Mouse (Mus musculus): ENCODE measurements around the gene Pabpc1l.

Gene Pabpc1l

DNA sequence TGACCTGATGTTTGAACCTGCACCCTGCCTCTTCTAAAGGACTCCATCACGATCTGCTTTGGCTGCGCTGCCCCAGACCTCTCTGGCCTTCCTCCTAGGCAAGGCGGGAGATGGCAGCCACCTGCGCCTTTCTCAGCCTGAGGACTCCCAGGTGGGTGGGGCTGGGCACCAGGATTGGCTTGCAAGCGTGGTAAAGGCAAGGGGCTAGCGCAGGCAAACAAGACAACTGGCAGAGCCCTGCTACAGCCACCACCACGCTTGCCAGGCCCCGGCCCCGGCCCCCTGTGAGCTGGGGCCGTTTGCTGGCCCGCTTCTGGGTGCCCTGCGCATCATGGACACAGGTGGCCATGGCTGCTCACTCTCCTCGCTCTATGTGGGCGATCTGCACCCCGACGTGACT, at the start of gene Pabpc1l:
Gene Pabpc1l (plus strand): TSS at position 301 of the 400 bp plus-strand sequence.
- DNase-seq (ENCODE audit: low spot score), result no peak

DNA sequence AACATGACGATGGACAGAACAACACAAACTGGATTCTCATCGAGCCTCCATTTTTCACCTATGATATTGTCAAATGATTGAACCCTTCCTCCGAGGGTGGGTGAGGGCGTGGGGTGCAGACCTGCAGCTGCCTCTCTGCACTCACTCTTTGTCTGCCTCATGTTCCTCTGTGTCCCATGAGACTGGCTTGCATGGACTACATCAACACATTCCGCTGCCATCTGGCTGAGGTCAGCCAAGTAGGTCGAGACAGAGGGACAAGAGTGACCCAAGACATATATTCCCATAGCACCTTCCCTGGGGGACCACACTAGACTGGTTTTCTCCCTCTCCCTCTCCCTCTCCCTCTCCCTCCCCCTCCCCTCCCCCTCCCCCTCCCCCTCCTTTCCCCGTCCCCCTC, 48.8 kb upstream of the Pabpc1l start:
- no peak for DNase-seq (ENCODE audit: low spot score)

DNA sequence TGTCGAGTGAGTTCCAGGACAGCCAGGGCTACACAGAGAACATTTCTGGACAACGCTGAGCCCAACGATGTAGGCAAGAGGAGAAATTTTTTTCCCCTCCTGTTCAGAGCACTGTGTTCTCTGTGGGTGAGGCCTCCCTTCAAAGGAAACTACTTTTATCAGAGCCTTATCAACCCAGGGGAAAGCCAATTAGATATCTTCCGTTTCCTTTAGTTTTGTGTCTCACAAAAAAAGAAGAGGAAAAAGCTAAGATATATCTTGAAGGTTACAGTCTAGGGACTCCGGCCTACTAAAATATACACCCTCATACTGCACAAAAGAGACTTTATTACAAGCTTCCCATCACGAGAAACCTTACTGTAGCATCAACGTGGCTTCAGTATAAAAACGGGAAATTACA, 38.0 kb upstream of the Pabpc1l start:
- DNase-seq (ENCODE audit: low spot score), result no peak

GRCm38 (mm10) chr2:163992871-163993270, 32.4 kb upstream of the Pabpc1l start:
- DNase-seq (ENCODE audit: low spot score), result no peak

DNA sequence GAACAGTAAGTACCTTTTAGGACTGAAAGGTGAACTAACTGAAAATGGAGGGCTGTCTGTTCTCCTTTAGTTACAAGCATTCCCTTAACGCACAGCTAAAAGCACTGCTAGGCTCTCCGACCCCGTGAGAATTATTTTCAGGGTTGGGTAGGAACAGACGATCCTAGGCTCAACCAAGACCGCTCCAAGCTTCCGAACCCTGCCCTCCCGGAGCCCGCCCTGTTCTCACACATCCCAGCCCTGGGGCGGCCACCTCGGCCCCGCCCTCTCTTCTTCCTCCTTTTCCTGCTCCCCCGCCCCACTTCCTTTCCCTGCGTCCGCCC, 30.6 kb upstream of the Pabpc1l start, which contains the start of gene Ywhab:
Gene Ywhab (plus strand): TSS at position 307 of the 323 bp plus-strand sequence.
- DNase-seq (ENCODE audit: low spot score), result no peak

DNA sequence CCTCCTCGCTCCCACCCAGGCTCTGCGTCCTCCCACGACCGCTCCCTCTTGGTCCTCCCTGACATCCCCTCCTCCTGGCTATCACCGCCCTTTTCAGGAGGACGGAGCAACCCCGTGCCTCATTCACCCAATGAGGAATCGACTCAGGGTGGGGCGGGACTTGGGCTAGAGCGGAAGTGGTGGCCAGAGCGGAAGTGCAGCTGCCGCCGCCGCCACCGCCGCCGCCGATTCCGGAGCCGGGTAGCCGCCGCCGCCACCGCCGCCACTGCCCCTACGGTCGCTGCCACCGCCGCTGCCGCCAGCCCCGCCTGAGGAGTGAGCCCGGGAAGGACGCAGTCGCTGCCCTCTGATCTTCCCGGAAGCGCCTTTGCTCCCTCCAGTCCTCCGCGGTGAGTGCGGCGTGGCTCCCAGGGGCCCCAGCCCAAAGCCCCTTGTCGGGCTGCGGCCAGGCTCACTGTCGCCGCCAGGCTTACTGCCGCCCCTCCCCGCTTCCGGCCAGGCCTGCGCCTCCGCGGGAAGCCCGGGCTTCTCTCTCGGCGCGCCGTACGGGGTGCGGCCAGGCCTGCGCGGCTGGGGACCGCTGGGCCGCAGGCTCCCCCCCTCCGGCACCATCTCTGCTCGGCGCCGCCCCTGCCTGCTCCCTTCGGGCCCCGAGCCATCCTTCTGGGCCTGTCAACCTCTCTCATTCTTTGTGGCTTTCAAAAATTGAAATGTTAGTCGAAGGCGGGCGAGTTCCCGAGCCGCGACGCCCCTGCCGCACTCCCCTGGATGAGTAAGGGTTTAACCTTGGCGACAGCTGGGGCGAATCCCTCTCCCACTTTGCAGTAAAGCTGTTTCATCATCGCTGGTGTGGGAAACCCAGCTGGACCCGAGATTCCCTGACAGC, 30.0 kb upstream of the Pabpc1l start:
- peak; percentile 88 for DNase-seq (ENCODE audit: low spot score)

GRCm38 (mm10) chr2:163996275-163996674, 29.0 kb upstream of the Pabpc1l start:
- DNase-seq (ENCODE audit: low spot score), result no peak

DNA sequence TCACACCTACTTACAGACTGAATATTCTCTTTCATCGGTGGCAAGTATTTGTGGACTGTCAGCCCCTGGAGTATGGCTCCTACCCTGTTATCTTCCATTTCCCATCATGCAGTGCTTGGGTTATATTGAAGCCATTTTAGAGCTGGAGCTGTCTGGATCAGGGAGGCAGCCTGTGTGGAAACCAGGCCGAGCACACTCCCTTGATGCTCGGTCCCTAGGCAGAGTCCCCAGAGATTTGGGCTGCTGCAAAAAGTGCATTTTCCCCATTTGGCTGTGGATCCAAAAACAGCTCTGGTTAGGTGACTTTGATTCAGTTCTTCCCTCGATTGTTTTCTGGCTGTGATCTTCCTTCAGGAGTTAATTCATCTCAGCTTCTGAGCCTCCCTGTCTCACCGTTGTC, 28.4 kb upstream of the Pabpc1l start:
- DNase-seq (ENCODE audit: low spot score), result no peak

GRCm38 (mm10) chr2:163998981-163999380, 26.3 kb upstream of the Pabpc1l start:
- no peak for DNase-seq (ENCODE audit: low spot score)

GRCm38 (mm10) chr2:164002637-164003036, 22.6 kb upstream of the Pabpc1l start:
- no peak for DNase-seq (ENCODE audit: low spot score)

GRCm38 (mm10) chr2:164004503-164004902, 20.7 kb upstream of the Pabpc1l start:
- DNase-seq (ENCODE audit: low spot score), result no peak

DNA sequence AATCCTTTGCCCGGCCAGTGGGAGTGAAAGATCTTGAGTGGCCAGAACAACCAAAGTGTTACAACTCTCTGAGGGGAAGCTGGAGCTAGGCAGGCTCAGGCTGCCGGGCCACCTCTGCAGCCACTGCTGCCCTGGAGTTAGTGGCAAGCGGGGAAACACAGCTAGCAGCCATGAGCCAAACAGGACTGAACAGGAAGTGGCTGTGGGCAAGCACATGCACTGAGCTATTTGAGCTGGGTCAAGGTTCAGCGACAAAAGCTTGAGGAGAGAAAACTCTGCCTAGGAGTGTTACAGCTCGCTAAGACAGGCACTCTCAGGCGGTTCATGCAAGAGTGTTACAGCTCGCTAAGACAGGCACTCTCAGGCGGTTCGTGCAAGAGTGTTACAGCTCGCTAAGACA, 18.3 kb upstream of the Pabpc1l start:
- peak; percentile 70 for DNase-seq (ENCODE audit: low spot score)

DNA sequence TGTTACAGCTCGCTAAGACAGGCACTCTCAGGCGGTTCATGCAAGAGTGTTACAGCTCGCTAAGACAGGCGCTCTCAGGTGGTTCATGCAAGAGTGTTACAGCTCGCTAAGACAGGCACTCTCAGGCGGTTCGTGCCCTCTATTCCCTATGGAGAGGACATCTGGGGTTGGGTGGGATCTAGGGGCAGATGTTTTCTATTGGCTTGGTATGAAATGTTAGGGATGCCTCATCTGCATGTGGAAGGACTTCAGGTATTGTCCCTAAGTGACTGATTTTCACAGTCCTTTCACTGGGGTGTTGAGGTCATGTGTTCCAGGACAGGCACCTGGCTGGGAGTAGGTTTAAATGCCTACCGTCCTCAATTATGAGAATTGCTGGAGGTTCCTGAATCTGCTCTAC, 17.7 kb upstream of the Pabpc1l start:
- no peak for DNase-seq (ENCODE audit: low spot score)

GRCm38 (mm10) chr2:164007987-164008545, 17.2 kb upstream of the Pabpc1l start:
- DNase-seq (ENCODE audit: low spot score), result no peak

DNA sequence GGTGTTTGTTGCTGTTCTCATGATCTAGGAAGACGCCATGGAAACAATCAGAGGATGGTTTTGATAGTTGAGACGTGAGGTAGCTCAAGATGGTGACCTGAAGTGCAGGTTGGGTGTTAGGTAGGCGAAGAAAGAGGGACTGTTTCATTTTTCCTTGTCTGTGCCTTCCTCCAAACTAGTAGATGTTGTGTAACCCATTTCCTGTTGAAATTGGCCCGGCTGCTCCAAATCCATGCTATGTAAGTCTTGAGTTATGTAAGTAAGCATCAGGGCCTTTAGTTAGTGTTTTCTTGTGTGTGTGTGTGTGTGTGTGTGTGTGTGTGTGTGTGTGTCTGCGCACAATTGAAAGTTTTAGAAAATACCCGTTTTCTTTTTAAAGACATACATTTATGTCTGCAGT, 16.0 kb upstream of the Pabpc1l start:
- DNase-seq (ENCODE audit: low spot score), result no peak

DNA sequence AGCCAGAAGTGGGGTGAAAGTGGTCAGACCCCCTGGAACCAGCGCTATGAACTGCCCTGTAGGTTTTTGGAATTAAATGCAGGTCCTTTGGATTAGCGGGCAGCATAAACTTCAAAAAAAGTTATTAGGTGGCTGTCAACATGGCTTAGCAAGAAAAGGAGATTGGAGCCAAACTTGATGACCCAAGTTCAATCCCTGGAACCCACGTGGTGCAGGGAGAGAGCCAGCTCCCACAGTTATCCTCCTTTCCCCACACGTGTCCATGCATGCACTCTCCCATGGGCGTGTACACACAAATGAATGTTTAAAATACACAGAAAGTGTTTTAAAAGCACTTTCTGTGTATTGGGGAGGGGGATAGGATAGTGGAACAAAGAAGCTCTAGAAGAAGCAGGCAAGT, 14.8 kb upstream of the Pabpc1l start:
- no peak for DNase-seq (ENCODE audit: low spot score)

- no peak for DNase-seq (ENCODE audit: low spot score)
These were observed 14.3 kb upstream of the Pabpc1l start for GRCm38 (mm10) chr2:164010944-164011343.

DNA sequence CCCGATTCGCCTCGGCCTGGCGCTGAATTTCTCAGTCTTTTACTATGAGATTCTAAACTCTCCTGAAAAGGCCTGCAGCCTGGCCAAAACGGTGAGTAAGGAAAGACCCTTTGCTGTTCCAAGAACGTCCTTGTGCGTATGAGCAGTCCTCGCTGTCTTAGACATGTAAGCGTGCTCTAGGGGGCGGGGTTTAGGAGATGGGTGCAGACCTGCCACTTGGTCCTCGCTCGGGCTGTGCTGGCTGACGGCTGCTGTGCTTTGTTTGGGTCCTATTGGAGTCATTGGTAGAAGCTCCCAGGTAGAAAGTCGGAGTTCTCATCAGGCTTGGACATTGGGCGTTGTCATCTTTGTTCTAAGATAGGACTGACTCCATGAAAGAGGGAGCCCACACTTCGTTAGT, 9.9 kb upstream of the Pabpc1l start:
- no peak for DNase-seq (ENCODE audit: low spot score)

DNA sequence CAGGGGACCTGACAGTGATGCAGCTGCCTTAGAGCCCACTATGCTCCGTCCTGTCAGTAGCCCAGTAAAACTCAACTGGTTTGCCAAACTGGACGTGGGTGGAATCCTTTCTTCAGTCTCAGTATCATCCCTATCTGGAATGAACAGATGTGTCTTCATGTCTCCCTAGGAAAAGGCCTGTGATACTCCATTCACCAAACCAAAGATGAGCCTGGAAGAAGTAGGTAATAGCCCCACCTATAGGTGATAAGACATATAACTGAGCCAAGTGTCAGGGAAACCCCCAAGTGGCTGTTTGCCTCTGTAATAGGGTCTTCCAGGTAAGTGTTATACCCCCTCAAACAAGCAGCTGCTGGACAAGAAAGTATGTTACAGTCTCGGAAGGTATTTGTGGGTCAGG, 6.3 kb upstream of the Pabpc1l start:
- no peak for DNase-seq (ENCODE audit: low spot score)

DNA sequence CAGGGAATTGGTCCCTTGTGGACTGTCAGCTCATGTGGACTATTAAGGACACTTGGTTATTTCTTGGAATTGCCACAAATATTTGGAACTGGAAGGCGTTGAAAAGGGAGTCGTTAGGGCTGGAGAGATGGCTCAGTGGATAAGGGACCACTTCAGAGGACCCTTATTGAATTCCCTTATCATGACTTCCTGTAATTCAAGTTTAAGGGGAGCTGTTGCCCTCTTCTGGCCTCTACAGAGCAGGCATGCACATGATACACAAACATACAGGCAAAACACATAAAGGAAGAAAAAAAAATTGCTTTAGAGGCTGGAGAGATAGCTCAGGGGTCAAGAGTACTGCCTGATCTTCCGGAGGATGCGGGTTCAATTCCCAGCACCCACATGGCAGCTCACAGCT, 5.3 kb upstream of the Pabpc1l start:
- DNase-seq (ENCODE audit: low spot score), result no peak

- DNase-seq (ENCODE audit: low spot score), result no peak
These were observed 3.1 kb upstream of the Pabpc1l start for GRCm38 (mm10) chr2:164022104-164022503.

GRCm38 (mm10) chr2:164031147-164031546, 5.9 kb downstream of the Pabpc1l start:
- DNase-seq (ENCODE audit: low spot score), result no peak

GRCm38 (mm10) chr2:164032973-164033372, 7.7 kb downstream of the Pabpc1l start:
- DNase-seq (ENCODE audit: low spot score), result no peak

- no peak for DNase-seq (ENCODE audit: low spot score)
These were observed 11.3 kb downstream of the Pabpc1l start for GRCm38 (mm10) chr2:164036520-164037019.
